Mouse (Mus musculus): ENCODE data around the gene Hoxa13. TPM values are rescaled to one million over a fixed set of nuclear protein-coding genes. Genes with fewer than 3 reads are reported as not detected.

Gene Hoxa13
- not detected for total RNA-seq (2021)

- intact Hi-C loops (cut with DNase I), result no loop called here
- no peak for DNase-seq
Measured at GRCm38 (mm10) chr6:52260654-52261575, at the start of gene Hoxa13. Gene Hoxa13, minus strand, starts transcription at chr6:52260880.

- no peak for DNase-seq
- intact Hi-C loops (cut with DNase I), result loop anchor here (10.0 kb wide), 1 partner anchor 414 kb away; no protein-coding TSS in a partner anchor
Measured at GRCm38 (mm10) chr6:52310366-52310765, 49.7 kb upstream of the Hoxa13 start.

- intact Hi-C loops (cut with DNase I), result loop anchor here (5.0 to 10.0 kb wide), 3 partner anchors 268 to 415 kb away; no protein-coding TSS in a partner anchor
- no peak for DNase-seq
Measured at GRCm38 (mm10) chr6:52309766-52310165, 49.1 kb upstream of the Hoxa13 start.

- intact Hi-C loops (cut with DNase I), result loop anchor here (5.0 to 10.0 kb wide), 2 partner anchors 271 to 299 kb away; no protein-coding TSS in a partner anchor
- DNase-seq, result peak; percentile 68
Measured at GRCm38 (mm10) chr6:52305877-52306389, 45.3 kb upstream of the Hoxa13 start.

DNA sequence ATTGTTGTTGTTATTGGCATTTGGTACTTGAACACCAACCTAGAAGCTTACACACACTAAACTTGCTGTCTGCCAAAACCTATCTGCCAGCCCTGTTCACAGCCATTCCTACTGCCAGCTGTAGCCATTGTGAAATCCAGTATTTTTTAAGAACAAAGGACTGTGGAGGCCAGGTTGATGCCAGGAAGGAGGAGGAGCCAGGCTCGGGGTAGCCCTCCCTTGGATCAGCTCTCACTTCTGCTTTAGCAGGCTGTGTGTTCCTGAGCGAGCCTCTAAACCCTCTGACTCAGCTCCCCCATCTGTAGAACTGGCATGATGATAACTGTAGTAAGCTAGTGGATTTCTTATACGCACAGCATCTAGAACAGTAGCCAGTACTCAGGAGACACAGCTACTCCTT is 42.7 kb upstream of the Hoxa13 start:
- DNase-seq, result no peak
- intact Hi-C loops (cut with DNase I), result loop anchor here (10.0 kb wide), 1 partner anchor 301 kb away; no protein-coding TSS in a partner anchor

DNA sequence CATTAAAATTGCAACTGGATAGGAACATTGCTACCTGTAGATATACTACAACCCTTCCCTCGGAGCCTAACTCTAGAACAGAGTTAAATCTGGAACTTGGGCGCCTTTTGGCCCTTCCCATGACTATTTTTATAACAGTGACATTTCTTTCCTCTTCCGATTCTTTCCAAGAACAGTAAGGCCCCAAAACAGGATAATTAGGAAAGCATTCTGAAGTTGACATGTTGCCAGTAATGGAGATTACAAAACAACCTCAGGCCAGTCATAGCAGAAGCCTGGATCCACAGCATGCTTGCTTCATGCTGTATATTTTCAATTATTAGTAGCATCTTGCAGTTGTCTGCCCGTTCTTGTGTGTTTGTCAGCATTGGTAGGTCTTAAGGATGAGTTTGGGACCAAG is 40.1 kb upstream of the Hoxa13 start:
- DNase-seq, result no peak
- intact Hi-C loops (cut with DNase I), result loop anchor here (10.0 kb wide), 1 partner anchor 304 kb away; no protein-coding TSS in a partner anchor

- DNase-seq, result no peak
- intact Hi-C loops (cut with DNase I), result no loop called here
Measured at GRCm38 (mm10) chr6:52298511-52298910, 37.8 kb upstream of the Hoxa13 start.

DNA sequence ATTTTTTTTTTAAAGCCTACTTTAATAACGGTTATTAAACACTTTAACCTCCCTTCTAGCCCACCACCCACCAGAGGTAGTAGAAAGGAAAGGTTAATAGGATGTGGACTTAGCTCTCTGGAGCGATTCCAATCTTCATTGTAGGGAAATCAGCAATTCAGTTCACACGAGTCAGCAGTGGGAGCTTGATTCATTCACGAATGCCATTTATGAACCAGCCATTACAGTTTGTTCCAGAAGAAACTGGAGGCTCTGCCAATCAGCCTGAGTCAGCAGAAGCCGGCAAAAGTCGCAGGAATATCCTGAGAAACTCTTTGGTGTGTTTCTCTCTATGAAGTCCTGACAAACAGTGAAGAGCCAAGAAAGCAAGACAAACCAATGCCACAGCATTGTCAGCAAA is 33.9 kb upstream of the Hoxa13 start:
- intact Hi-C loops (cut with DNase I), result no loop called here
- DNase-seq, result no peak

GRCm38 (mm10) chr6:52292328-52292727 is 31.6 kb upstream of the Hoxa13 start:
- intact Hi-C loops (cut with DNase I), result no loop called here
- DNase-seq, result no peak

DNA sequence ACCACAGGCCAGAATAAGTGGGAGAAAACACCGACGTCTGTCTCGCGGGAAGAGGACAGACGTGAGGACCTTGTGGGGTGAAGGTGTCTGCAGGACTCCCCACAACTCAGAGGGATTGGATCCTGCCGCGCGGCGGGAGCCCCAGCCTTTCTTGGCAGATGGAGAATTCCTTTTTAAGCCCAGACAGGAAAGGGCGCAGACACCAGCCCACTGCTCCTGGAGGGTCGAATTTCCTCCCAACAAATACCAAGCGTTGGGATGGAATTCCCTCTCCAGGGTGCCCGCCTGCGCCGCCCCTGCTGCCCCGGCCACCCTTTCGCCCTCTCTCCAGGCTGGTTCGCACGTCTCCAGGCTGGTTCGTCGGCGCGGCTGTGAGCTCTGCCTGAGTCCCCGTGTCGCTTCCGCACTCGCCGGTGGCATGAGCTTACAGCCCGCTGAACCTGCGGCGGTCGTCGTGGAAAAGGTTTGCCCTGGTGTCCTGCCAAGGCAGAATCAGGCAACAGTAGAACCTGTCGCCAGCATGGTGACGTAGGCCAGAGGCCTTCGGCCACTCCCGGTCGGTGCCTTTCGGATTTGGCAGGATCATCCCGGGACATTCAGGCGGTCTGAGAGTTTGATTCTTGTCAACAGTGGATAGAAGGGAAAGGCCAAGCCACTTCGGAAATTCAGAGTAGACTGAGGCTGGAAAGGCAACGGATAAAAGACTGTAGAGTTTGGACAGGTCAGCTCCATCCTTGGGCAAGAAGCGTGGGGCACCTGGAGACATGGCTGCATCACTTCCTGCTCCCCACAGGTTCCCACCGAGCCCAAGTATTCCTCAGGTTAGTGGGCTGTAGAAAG is 30.6 kb upstream of the Hoxa13 start:
- no peak for DNase-seq
- intact Hi-C loops (cut with DNase I), result no loop called here

DNA sequence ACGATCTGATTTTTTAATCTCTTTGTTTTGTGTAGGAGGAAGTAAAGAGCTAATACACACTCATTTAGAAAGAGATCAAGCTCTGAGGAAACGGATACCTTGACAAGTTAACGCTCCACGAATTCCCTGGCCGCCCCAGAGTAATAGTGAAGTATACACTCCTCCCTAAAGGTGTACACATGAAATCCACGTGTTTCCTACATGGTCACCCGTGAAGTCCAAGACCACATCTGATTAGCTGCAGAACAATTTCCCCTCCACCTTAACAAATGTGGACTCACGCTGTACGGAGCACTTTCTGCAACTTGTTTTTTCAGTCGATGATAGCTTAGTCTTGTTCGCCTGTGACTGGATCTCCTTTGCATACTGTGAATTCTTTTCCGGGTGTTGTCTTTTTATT is 29.5 kb upstream of the Hoxa13 start:
- no peak for DNase-seq
- intact Hi-C loops (cut with DNase I), result no loop called here

- intact Hi-C loops (cut with DNase I), result no loop called here
Measured at GRCm38 (mm10) chr6:52283896-52284295, 23.2 kb upstream of the Hoxa13 start.

GRCm38 (mm10) chr6:52281084-52281483 is 20.4 kb upstream of the Hoxa13 start:
- intact Hi-C loops (cut with DNase I), result no loop called here
- no peak for DNase-seq

More at GRCm38 (mm10) chr6:52283896-52284295, 23.2 kb upstream of the Hoxa13 start:
- no peak for DNase-seq

DNA sequence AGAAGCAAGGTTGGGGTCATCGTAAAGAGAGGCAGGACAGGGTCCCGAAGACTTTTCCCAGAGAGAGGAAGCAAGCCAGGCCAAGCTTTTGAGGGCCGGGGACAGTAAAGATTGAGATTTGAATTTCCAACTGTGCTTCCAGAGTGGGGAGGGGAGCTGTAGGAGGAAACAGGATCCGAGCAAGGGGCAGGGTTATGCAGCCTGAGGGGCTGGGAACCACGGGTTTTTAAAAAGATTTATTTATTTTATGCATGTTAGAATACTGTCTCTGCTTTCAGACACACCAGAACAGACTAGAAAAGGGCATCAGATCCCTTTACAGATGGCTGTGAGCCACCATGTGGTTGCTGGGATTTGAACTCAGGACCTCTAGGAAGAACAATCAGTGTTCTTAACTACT is 16.2 kb upstream of the Hoxa13 start:
- no peak for DNase-seq
- intact Hi-C loops (cut with DNase I), result loop anchor here (10.0 kb wide), 3 partner anchors 298 to 638 kb away; no protein-coding TSS in a partner anchor

GRCm38 (mm10) chr6:52276382-52276781 is 15.7 kb upstream of the Hoxa13 start:
- intact Hi-C loops (cut with DNase I), result loop anchor here (10.0 kb wide), 3 partner anchors 298 to 638 kb away; no protein-coding TSS in a partner anchor
- no peak for DNase-seq

GRCm38 (mm10) chr6:52275563-52276280 is 15.0 kb upstream of the Hoxa13 start:
- intact Hi-C loops (cut with DNase I), result loop anchor here (10.0 kb wide), 3 partner anchors 299 to 639 kb away; no protein-coding TSS in a partner anchor
- DNase-seq, result no peak

- no peak for DNase-seq
- intact Hi-C loops (cut with DNase I), result loop anchor here (5.0 to 10.0 kb wide), 4 partner anchors 300 to 640 kb away; no protein-coding TSS in a partner anchor
Measured at GRCm38 (mm10) chr6:52274576-52274975, 13.9 kb upstream of the Hoxa13 start.

DNA sequence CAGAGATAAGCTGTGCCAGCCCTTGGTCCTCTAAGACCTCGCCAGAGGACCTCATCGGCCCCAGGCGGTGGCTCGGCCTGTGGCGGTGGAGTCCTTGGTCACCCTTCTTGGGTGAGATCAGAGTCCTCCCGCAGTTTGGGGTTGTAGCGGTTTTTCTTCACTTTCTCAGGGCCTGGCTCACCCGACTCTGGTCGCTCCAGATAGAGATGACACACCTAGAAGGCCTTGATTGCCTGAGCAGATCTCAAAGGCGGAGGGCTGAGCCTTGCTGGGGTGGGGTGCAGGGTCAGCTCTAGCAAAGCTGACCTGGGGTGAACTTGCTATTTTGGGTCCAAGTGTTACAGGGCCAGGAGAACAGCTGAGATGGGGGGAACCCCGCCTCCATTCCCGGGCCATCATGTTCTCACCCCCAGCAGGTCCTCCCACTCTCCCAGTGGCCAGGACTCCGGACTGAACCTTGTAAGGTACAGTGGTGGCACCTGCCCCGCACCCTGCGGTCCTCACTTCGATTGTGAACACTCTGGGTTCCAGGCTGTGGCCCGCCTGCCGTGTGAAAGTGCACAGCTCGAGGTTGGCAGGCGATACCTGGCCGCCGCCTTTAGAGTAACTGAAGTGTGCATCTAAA is 13.1 kb upstream of the Hoxa13 start:
- intact Hi-C loops (cut with DNase I), result loop anchor here (5.0 to 10.0 kb wide), 4 partner anchors 301 to 641 kb away; no protein-coding TSS in a partner anchor

More for the DNA sequence above, 13.1 kb upstream of the Hoxa13 start:
- no peak for DNase-seq
